Mouse (Mus musculus) forebrain, embryonic 10.5 days (tissue): ENCODE data around the gene Pla2g6. TPM values are rescaled to one million over a fixed set of nuclear protein-coding genes. Genes with fewer than 3 reads are reported as not detected.

Source experiments
- DNase-seq: peaks from one replicate; pipeline ENCODE4 v3.0.0-alpha.2; 2017; ENCODE audit warnings: low spot score; ENCODE audit errors: extremely low spot score
- H3K27ac ChIP-seq: fragments of 300-500 bp; sonication (generic); 2 replicates; pipeline ENCODE4 v1.5.1; 2016; ENCODE audit warnings: mild to moderate bottlenecking
- H3K27me3 ChIP-seq: fragments of 300-500 bp; sonication (generic); 2 replicates; pipeline ENCODE4 v1.6.1; 2016; ENCODE audit warnings: mild to moderate bottlenecking; ENCODE audit not compliant: poor library complexity, severe bottlenecking
- H3K36me3 ChIP-seq: fragments of 300-500 bp; sonication (generic); replicated peaks from 2 replicates; pipeline ENCODE4 v1.6.1; 2016; ENCODE audit warnings: mild to moderate bottlenecking, moderate library complexity
- H3K4me1 ChIP-seq: fragments of 300-500 bp; sonication (generic); 2 replicates; pipeline ENCODE4 v1.6.1; 2016
- H3K4me3 ChIP-seq: fragments of 300-500 bp; sonication (generic); 2 replicates; pipeline ENCODE4 v1.5.1; 2016; ENCODE audit warnings: mild to moderate bottlenecking, moderate library complexity
- H3K9me3 ChIP-seq: fragments of 300-500 bp; sonication (generic); 2 replicates; pipeline ENCODE4 v1.6.1; 2016; ENCODE audit warnings: mild to moderate bottlenecking, moderate library complexity
- WGBS: fragments of 180-500 bp; shearing (Covaris S2); methylation state at CpG from one replicate; pipeline ENCODE4 v1.1.7; 2016; 5-methylcytosine and 5-hydroxymethylcytosine counted together
- polyA plus RNA-seq: library from polyadenylated mRNA; unstranded; fragments of >200 nt; fragmentation: Nextera tagmentation; extraction: Ambion mirVana; gene quantifications from 2 replicates; pipeline ENCODE4 v1.2.1, GENCODE M21; 2016

Gene Pla2g6
- polyA plus RNA-seq = 20.9 and 22.8 TPM in 2 replicates

DNA sequence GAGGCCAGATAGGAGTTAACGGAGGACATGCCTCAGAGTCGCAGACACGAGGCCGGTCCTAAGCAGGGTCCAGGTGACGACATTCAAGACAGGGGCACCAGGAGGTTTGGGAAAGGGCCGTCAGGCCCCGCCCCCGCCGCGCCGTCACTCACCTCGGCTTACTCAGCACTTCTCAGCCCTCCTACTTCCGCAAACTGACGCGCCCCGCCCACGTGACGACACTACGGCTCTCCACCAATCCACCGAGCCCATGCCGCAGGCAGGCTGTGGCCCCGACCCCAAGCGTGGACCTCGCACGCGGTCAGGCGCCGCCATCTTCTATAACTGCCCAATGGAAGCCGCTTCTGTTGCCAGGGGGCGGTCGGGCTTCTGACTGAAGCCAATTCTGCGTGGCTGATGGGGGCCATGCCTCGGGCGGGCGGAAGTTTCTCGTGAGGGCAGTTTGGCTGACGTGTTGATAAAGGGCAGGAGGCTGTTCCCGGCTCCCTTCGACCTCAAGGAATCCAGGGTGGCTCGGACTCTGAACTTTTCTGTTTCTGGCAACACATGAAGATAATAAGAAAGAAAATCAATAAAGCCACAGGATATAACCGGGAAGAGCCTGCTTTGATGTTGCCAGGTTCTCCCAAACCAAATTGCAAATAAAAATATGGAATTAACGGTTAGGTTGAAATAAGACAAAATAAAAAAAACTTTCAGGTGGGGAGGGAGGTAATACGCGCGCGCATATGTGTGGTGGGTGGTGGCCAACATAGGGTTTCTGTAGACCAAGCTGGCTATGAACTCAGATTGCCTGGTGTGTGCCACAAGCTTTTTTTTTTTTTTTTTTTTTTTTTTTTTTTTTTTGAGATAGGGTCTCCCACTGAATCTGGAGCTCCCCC is at the start of gene Pla2g6:
TSS of gene Pla2g6 (minus strand) at position 333 of the 881 bp plus-strand sequence.
- no peaks in the 10 kb centered on the region for H3K36me3 ChIP-seq
- WGBS = 4% methylated on average over 46 of the region's 46 CpGs
- peaks cover 51% of the 10 kb centered on the region for H3K4me1 ChIP-seq
- DNase-seq = peak; percentile 100
- H3K9me3 ChIP-seq = no peaks in the 10 kb centered on the region
- peak within 1 kb of the TSS; percentile 68 for H3K4me3 ChIP-seq
- H3K27me3 ChIP-seq = no peaks in the 10 kb centered on the region
- H3K27ac ChIP-seq = peak within 1 kb of the TSS; percentile 94

DNA sequence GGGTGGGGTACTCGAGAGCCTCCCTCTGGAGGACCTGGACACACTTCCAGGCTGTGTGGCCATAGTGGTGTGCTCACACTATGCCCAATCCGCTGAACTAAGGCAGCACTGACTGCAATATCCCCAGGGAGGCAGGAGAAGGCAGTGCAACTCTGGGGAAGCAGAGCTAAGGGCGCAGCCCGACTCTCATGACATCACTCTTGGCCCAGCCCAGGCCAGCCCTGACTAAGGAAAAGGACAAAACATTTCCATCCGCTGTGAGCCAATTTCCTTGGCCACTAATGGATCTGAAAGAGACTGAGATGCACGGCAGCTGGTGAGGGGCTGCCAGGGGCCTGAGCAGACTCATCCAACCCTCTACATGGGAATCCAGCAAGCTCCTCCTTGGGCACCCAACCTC is 49.5 kb upstream of the Pla2g6 start:
- Histone ChIP-seq H3K27me3 (no peaks in the 10 kb centered on the region), H3K9me3 (no peaks in the 10 kb centered on the region), H3K36me3 (peaks cover 60% of the 10 kb centered on the region), H3K4me1 (peaks cover 19% of the 10 kb centered on the region), H3K4me3 (no peak overlapping the region), H3K27ac (no peak overlapping the region)
- 89% methylated on average over 6 of the region's 6 CpGs for WGBS
- no peak for DNase-seq

DNA sequence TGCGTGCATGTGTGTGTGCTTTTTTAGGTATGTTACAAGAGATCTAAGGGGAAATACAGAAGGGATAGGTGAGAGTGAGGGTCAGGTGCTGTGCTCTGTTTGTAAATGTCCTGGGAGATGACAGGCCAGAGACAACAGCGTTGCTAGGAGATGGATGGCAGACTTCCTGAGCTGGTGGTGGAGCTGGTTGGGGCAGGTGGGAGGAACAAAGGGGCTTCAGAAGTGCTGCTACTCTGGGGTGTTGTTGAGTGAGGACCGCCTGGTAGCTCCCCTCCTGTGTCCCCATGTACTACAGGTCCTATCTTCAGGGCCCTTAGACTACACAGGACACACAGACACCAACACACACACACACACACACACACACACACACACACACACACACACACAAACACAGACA is 46.6 kb upstream of the Pla2g6 start:
- Histone ChIP-seq H3K27me3 (no peaks in the 10 kb centered on the region), H3K4me3 (no peak overlapping the region), H3K9me3 (no peaks in the 10 kb centered on the region), H3K36me3 (peaks cover 82% of the 10 kb centered on the region), H3K27ac (peak overlapping the region; percentile 37; the same call in 1 of the 2 replicates), H3K4me1 (peaks cover 14% of the 10 kb centered on the region)
- DNase-seq = no peak
- 56% methylated on average over 3 of the region's 3 CpGs for WGBS

DNA sequence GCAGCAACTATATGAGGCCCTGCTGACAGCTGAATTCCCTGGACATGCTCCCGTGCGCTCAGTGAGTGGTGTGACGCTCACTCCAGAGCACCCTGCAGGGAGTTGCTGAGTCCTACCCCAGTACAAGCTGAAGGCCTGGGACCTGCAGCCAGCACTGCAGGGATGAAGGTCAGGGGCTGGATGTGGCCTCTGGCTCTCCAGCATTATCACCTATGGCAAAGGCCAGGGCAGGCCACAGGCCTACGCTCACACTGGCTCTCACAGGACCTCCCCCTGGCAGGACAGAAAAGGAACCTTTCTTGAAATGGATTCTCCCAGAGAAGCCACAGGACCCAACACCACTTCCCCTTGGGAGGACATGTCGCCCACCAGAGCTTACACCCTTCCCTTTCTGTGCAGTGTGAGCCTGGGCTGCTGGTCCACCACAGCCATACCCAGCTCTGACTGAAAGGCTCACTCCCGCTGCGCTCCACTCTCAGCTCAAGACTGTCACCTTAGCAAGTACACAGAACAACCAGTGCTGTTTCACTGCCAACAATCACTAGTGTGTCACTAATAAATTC is 42.2 kb upstream of the Pla2g6 start:
- DNase-seq = no peak
- no peak overlapping the region for H3K27ac ChIP-seq
- H3K4me1 ChIP-seq = peaks cover 30% of the 10 kb centered on the region
- H3K27me3 ChIP-seq = no peaks in the 10 kb centered on the region
- no peak overlapping the region for H3K4me3 ChIP-seq
- no peaks in the 10 kb centered on the region for H3K9me3 ChIP-seq
- peaks cover 91% of the 10 kb centered on the region for H3K36me3 ChIP-seq
- 86% methylated on average over 7 of the region's 7 CpGs for WGBS

DNA sequence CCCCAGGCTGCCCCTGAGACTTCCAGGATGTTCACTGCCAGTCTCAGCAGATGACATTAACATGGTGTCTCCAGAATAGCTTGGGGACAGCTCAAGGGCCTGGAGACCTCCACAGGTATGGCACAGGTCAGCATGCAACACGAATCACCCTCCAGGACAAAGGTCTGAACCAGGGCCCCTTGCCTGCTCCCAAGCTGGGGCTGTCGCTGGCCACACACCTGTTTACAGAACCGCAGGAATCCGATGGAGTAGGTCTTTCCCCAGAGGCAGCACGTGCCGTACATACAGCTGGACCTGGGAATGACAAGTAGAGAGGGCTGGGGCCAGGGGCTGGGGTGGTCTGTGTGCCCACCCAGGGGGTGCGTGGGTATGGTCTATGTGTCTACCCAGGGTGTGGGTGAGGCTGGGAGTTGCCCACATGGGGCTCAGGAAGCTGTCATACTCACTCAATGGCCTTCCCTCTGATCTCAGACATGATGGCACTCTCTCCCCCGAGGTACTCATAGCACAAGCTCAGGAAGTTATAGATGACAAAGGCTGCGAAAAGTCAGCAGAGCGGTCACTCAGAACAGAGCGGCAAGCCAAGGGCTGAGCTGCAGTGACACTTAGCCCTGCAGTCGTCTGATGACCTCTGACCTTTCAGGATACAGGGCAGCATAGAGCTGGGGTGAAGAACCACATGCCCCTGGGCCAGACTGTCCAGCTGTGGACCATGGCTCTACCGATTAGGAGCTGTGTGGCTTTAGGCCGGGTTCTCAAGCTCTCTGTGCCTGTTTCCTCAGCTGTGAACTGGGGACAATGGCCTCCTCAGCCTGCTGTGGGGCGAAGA is 41.5 kb upstream of the Pla2g6 start:
- Histone ChIP-seq H3K27me3 (no peaks in the 10 kb centered on the region), H3K4me1 (peaks cover 25% of the 10 kb centered on the region), H3K4me3 (no peak overlapping the region), H3K36me3 (peaks cover 91% of the 10 kb centered on the region), H3K9me3 (no peaks in the 10 kb centered on the region), H3K27ac (no peak overlapping the region)
- DNase-seq = no peak
- WGBS = 76% methylated on average over 15 of the region's 15 CpGs

DNA sequence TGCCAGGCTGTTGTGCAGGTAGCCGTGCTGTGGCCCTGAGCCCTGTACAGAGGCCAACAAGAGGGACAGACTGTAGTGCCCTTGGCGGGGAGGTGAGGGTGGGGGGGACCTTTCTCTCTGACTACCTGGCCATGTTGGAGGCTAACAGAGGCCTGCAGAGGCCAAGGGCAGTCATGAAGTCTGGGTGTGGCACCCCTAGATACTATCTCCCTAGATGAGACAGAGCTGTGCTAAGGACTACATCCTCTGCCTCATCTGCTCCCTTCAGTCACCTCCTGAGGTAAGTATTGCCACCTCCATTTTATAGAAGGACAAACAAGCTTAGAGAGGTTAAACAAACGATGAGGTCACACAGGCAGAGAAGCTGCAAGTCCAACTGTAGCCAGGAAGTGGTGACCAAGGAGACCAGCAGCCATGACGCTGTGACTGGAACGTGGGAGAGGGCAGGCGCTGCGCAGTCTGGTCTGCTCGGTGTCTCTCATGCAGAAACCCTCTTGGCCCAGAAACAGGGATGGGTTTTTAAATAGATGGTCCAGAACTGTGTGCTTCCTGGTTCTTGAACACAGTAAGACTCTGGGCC is 40.8 kb upstream of the Pla2g6 start:
- 89% methylated on average over 8 of the region's 8 CpGs for WGBS
- DNase-seq = no peak
- no peaks in the 10 kb centered on the region for H3K9me3 ChIP-seq
- H3K4me3 ChIP-seq = no peak overlapping the region
- H3K4me1 ChIP-seq = peaks cover 25% of the 10 kb centered on the region
- H3K36me3 ChIP-seq = peaks cover 91% of the 10 kb centered on the region
- 0 out of 2 replicates have a peak overlapping the region, but pooled peaks have one; percentile 6 for H3K27ac ChIP-seq
- H3K27me3 ChIP-seq = no peaks in the 10 kb centered on the region

DNA sequence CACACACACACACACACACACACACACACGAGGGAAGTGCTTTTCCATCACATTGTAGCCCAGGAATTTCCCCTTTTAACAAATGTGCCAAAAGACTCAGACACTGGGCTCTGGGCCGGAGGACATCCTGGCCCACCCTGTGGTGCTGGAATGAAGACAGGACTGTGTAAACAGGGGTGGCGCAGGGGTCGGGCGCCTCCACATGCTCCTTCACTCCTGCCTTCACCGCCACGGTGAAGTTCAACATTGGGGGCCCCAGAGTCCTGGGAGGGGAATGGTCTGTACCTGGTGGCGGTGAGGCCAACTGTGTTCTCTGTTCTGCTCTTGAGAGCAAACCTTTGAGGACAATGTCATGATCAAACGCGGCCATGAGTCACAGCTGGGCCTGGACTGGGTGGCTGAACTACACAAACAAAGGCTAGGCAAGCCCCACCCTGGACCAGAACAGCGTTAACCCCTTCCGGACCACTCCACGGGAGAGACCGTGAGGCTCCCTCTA is 40.2 kb upstream of the Pla2g6 start:
- peaks cover 91% of the 10 kb centered on the region for H3K36me3 ChIP-seq
- 80% methylated on average over 14 of the region's 14 CpGs for WGBS
- no peaks in the 10 kb centered on the region for H3K27me3 ChIP-seq
- H3K27ac ChIP-seq = 0 out of 2 replicates have a peak overlapping the region, but pooled peaks have one; percentile 6
- DNase-seq = no peak
- no peaks in the 10 kb centered on the region for H3K9me3 ChIP-seq
- H3K4me3 ChIP-seq = no peak overlapping the region
- peaks cover 25% of the 10 kb centered on the region for H3K4me1 ChIP-seq

DNA sequence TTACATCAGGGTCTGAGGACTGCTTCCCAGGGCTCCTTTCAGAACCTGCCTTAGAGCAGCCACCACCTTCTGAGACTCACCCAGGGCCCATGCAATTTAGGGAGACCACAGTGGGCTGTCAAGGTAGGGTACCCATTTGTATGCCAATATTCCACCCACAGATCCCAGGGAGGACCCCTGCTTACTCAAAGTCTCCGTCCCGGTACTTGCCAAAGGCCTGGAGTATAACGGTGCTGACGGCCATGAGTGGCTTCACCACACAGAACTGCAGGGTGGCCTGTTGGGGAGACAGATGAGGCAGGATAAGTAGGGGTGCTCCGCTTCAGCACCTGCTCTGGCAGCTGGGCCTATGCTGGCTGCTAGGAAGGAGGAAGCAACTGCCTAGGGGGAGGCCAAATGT is 38.2 kb upstream of the Pla2g6 start:
- Histone ChIP-seq H3K36me3 (peaks cover 91% of the 10 kb centered on the region), H3K27me3 (no peaks in the 10 kb centered on the region), H3K27ac (no peak overlapping the region), H3K9me3 (no peaks in the 10 kb centered on the region), H3K4me3 (no peak overlapping the region), H3K4me1 (peaks cover 25% of the 10 kb centered on the region)
- no peak for DNase-seq
- WGBS = 96% methylated on average over 5 of the region's 5 CpGs

DNA sequence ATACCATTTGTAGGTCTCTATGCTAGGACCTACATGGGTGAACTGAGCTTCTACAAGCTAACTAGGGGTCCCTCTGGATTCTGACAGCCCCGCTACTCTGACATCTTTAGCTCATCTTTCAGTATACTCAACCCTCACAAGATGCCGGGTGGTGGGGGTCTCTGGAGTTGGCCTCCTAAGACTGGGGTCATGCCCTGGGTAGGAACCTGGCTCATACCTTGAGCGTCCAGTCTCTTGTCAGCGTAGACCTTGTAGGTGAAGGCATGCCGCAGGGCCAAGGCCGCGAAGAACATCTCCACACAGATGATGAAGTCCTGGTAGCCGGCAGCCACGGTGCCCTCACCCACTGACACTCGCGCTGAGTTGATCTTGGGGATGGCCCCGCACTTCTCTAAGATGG is 36.9 kb upstream of the Pla2g6 start:
- no peak overlapping the region for H3K4me3 ChIP-seq
- H3K36me3 ChIP-seq = peaks cover 94% of the 10 kb centered on the region
- no peaks in the 10 kb centered on the region for H3K27me3 ChIP-seq
- no peak overlapping the region for H3K27ac ChIP-seq
- H3K4me1 ChIP-seq = peaks cover 27% of the 10 kb centered on the region
- 95% methylated on average over 12 of the region's 12 CpGs for WGBS
- no peak for DNase-seq
- H3K9me3 ChIP-seq = no peaks in the 10 kb centered on the region

DNA sequence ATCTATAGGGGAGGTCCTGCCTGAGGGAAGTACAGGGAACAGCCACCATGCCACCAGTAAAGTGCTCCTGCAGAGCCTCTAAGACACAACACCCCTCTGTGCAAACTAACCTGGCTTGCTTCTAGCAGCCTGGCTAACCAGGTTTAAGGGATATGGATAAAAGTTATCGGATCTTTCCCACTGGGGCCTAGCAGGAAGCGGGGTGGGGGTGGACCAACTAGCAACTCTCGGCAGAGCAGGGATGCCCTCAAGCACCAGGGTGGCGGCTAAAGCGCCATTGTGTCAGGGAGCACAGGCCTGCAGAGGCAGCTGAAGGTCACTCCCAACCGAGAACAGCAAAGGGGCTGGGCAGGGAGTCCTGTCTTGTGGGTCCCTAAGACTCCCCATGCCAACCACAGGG is 35.9 kb upstream of the Pla2g6 start:
- Histone ChIP-seq H3K27ac (no peak overlapping the region), H3K9me3 (no peaks in the 10 kb centered on the region), H3K4me3 (no peak overlapping the region), H3K36me3 (peaks cover 90% of the 10 kb centered on the region), H3K27me3 (no peaks in the 10 kb centered on the region), H3K4me1 (peaks cover 22% of the 10 kb centered on the region)
- 65% methylated on average over 6 of the region's 6 CpGs for WGBS
- DNase-seq = no peak

DNA sequence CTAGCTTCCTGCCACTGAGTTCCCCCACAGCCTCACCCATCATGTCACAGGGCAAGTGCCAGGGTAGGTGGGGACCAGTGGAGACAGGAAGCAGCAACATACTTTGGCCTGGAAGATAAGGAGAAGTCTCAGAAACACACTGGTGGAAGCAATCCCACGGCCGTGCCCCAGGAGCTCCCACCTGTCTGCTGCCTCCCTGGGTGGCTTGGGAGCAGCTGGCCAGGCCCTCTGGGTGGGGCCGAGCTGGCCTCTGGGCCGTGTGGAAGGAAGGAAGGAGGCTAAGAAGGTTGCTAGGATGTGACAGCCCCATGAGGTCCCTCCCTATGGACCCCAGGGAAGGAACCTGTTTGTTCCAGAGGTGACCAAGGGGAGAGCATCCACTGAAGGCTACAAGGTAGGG is 32.8 kb upstream of the Pla2g6 start:
- H3K4me1 ChIP-seq = peaks cover 39% of the 10 kb centered on the region
- peaks cover 14% of the 10 kb centered on the region for H3K27me3 ChIP-seq
- no peak overlapping the region for H3K4me3 ChIP-seq
- DNase-seq = no peak
- no peaks in the 10 kb centered on the region for H3K9me3 ChIP-seq
- peak overlapping the region; percentile 37; the same call in 1 of the 2 replicates for H3K27ac ChIP-seq
- WGBS = 69% methylated on average over 4 of the region's 4 CpGs
- peaks cover 60% of the 10 kb centered on the region for H3K36me3 ChIP-seq

DNA sequence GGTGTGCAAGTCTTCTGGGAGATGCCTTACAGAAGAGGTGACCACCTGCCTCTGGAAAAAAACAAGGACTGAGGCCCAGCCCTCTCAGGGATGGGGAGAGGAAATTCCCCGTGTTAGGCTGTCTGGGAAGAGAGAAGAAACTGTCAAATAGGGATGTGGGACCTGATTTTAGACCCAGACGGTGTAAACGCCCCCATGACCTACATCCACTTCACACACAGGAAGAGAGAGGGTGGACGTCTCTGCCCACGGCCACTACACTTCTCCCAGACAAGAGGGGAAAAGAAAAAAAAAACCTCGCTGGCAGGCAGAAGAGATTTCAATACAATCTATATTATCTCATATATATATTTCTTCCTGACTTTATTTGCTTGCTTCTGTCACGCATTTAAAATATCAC is 32.2 kb upstream of the Pla2g6 start:
- Histone ChIP-seq H3K4me1 (peaks cover 44% of the 10 kb centered on the region), H3K36me3 (peaks cover 54% of the 10 kb centered on the region), H3K27me3 (peaks cover 20% of the 10 kb centered on the region), H3K4me3 (no peak overlapping the region), H3K9me3 (no peaks in the 10 kb centered on the region), H3K27ac (no peak overlapping the region)
- DNase-seq = no peak
- WGBS = 71% methylated on average over 7 of the region's 7 CpGs
